Mouse (Mus musculus) left cerebral cortex, adult 9 months (tissue): Measurements from ENCODE around the gene Gpr22.

Source experiments
- DNase-seq, 2 experiments: peaks; one replicate each; pipeline ENCODE4 v3.0.0; 2022; ENCODE audit warnings: low spot score in 2 of 2

Gpr22 gene

DNA sequence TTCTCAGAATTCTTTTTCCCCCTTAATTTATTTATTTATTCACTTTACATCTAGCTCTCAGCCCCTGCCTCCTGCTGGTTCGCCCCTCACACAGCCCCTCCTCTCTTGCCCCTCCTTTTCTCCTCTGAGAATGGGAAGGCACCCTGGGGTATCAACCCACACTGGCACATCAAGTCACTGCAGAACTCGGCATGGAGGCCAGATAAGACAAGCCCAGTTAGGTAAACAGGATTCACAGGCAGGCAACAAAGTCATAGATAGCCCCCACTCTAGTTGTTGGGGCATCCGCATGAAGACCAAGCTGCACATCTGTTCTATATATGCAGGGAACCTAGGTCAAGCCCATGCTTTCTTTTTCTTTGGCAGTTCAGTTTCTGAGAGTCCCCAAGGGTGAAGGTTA lies 46.6 kb downstream of the Gpr22 start:
- DNase-seq = no peak

DNA sequence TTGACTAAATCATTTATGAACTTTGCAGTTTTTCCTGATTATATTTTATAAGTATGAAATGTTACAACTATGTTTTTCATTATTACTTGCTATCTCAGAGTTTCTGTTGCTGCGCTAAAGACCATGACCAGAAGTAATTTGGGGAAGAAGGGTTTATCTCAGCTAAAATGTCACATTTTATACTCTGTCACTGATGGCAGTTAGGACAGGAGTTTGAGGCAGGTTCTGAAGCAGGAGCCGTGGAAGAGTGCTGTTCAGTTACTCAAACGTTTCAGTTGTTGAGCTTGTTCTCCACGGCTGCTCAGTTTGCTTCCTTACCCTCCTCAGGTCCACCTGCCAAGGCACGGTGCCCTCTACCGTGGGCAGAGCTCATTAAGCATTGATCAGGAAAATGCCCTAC lies 47.7 kb downstream of the Gpr22 start:
- DNase-seq = no peak
